Mouse (Mus musculus): ENCODE results near the gene Tacr1. TPM values are rescaled to one million over a fixed set of nuclear protein-coding genes. Genes with fewer than 3 reads are reported as not detected.

The Tacr1 gene
- 0.48 and 0.73 TPM in 2 replicates for polyA plus RNA-seq (2012; rRNA removed)

DNA sequence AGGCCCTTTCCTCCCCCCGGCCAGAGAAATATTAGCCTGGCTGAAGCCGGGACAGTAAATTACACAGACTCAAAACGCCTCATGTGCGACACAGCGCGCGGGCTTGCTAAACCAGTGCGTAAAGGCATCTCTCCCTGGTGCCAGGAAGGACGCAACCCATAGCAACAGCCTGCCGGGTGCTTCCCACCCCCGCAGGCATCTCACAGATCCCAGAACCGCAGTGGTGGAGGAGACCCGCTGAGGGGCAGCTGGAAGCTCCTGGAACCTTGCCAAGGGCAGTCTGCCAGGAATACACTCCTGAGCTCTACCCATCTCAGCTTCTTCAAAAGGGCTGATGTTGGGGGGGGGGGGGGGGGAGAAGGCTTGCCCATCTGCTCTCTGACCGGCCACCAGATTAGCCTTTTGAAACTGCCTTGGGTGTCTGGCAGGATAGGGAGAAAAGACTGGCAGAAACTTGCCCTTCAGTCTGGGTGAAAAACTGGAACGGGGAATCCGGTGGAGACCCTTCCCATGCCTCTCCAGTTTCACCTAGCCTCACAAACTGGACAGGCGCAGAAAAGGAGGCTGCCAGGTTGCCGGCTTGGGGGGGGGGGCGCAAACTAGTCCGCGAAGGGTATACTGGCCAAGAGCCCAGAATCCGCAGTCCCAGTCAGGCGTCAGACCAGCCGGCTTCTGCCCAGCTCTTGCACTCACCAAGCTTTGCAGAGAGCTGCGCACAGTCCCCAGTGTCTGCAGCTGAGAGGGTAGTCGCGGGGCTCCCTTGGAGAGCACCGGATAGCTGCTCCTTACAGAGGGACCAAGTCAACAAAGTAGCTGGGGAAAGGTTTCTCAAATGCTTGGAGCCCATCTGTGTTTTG lies at the start of gene Tacr1:
Gene Tacr1 (plus strand): TSS at position 740 of the 857 bp plus-strand sequence.

Data from stomach, adult 2 months (tissue).